Mouse (Mus musculus) gastrocnemius, postnatal 10 days (tissue): Measurements from ENCODE around the gene Oas1a. TPM values are rescaled to one million over a fixed set of nuclear protein-coding genes. Genes with fewer than 3 reads are reported as not detected.

Experiments
- microRNA-seq, 2 experiments: library from miRNA; unstranded; fragments of <30 nt; microRNA quantifications; one replicate each; pipeline ENCODE4 v1.2.0; 2021
- total RNA-seq, 2 experiments: library from RNA; stranded (reverse); gene quantifications; 2 replicates each; pipeline ENCODE4 v1.2.3; 2021

The Oas1a gene
- total RNA-seq, 2 experiments from 2014 or later = not detected

Small RNA genes within 50 kb of the gene (microRNA-seq; reads per million reads assigned to microRNA genes)
- gene Gm22907 = 0 reads per million in 2 experiments

Other genes with a start within 250 kb of the Oas1a start
- gene Dtx1, start 195.6 kb downstream of the Oas1a start, total RNA-seq = 1 to 10 TPM; 1.2 to 1.4 TPM
- gene Oas2, start 157.7 kb downstream of the Oas1a start, total RNA-seq = under 1 TPM in 1 of 2 experiments, not detected in 1; 0.09 TPM
- not detected for gene Oas3, start 129.9 kb downstream of the Oas1a start, total RNA-seq
- gene Oas1e, start 112.0 kb downstream of the Oas1a start, total RNA-seq = not detected
- gene Oas1c, start 95.0 kb downstream of the Oas1a start, total RNA-seq = under 1 TPM; 0.14 to 0.43 TPM
- not detected for gene Oas1f, start 60.2 kb downstream of the Oas1a start, total RNA-seq
- not detected for gene Oas1h, start 46.1 kb downstream of the Oas1a start, total RNA-seq
- not detected for gene Oas1g, start 19.9 kb downstream of the Oas1a start, total RNA-seq
- gene Oas1d, start 7.0 kb upstream of the Oas1a start, total RNA-seq = not detected
- under 1 TPM; 0.35 to 0.47 TPM for gene Rph3a, start 102.6 kb upstream of the Oas1a start, total RNA-seq